Mouse (Mus musculus): ENCODE measurements around the gene Nacad.

DNA sequence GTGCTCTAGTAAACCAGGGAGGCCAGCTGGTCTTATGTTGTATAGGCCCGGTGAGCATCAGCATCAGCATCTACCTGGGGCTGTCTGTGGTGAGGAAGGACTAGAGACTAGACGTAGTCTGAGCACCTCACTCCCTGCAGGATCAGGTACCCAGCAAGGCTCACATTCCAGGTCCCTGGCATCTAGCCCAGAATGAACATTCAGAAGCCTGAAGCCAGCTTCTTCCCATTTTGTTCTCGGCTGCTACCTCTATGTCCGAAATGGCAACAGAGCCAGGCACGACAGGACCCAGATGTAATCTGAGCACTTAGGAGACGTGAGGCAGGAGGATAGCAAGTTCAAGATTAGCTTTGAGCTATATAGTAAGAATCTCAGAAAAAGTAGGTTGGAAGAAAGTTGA is 11.0 kb downstream of the Nacad start:
- TF ChIP-seq CTCF (conservative IDR thresholded peaks at IDR 0.05 in 1 of 2, IDR thresholded peaks at IDR 0.05 in 1 of 2; ENCODE audit: low read depth in 2 of 2, low read length in 2 of 2) (no peak), KAT2A (IDR thresholded peaks at IDR 0.05; ENCODE audit: insufficient replicate concordance, low read length) (no peak), TBP (conservative IDR thresholded peaks at IDR 0.05; ENCODE audit: low read depth, low read length) (no peak), ZKSCAN1 (IDR thresholded peaks at IDR 0.05; ENCODE audit: borderline replicate concordance, low read depth, low read length) (no peak), HCFC1 (IDR thresholded peaks at IDR 0.05; ENCODE audit: low read depth, low read length) (no peak), POLR2A (IDR thresholded peaks at IDR 0.05; ENCODE audit: low read depth, low read length) (no peak)
